Mouse (Mus musculus) cerebral cortex, adult 2 months (tissue): Measurements from ENCODE around the gene Zfp874a.

Experiments
- WGBS: fragments of 180-500 bp; shearing (Covaris S2); methylation state at CpG from one replicate; pipeline ENCODE4 v1.1.7; 2018; 5-methylcytosine and 5-hydroxymethylcytosine counted together

Zfp874a gene

GRCm38 (mm10) chr13:67451172-67452020, at the start of gene Zfp874a:
Gene Zfp874a, minus strand, starts transcription at chr13:67451624.
- WGBS: 2% methylated on average over 20 of the region's 20 CpGs

GRCm38 (mm10) chr13:67500908-67501307, 49.5 kb upstream of the Zfp874a start:
- 65% methylated on average over 1 of the region's 1 CpGs for WGBS

GRCm38 (mm10) chr13:67500084-67500719, 48.8 kb upstream of the Zfp874a start, which contains the start of gene Zfp58:
Gene Zfp58, minus strand, starts transcription at chr13:67500555.
- under 1% methylated on average over 22 of the region's 22 CpGs for WGBS

- WGBS: 98% methylated on average over 1 of the region's 1 CpGs
Measured at GRCm38 (mm10) chr13:67495631-67496030, 44.2 kb upstream of the Zfp874a start.

GRCm38 (mm10) chr13:67484424-67484811, 33.0 kb upstream of the Zfp874a start:
- WGBS: 20% methylated on average over 8 of the region's 8 CpGs

GRCm38 (mm10) chr13:67483625-67484423, 32.4 kb upstream of the Zfp874a start, which contains the start of gene Zfp874b:
Gene Zfp874b, minus strand, starts transcription at chr13:67484258.
- under 1% methylated on average over 20 of the region's 20 CpGs for WGBS

- 60% methylated on average over 4 of the region's 4 CpGs for WGBS
Measured at GRCm38 (mm10) chr13:67481528-67481927, 30.1 kb upstream of the Zfp874a start.

- WGBS: 90% methylated on average over 3 of the region's 3 CpGs
Measured at GRCm38 (mm10) chr13:67469274-67469673, 17.9 kb upstream of the Zfp874a start.

- 89% methylated on average over 3 of the region's 5 CpGs for WGBS
Measured at GRCm38 (mm10) chr13:67463506-67464185, 12.2 kb upstream of the Zfp874a start.

- 5% methylated on average over 3 of the region's 3 CpGs for WGBS
Measured at GRCm38 (mm10) chr13:67452021-67452309, 541 bp upstream of the Zfp874a start.

- whole genome bisulfite sequencing: 93% methylated on average over 1 of the region's 3 CpGs
Measured at GRCm38 (mm10) chr13:67437095-67437494, 14.3 kb downstream of the Zfp874a start.

- WGBS: 66% methylated on average over 3 of the region's 3 CpGs
Measured at GRCm38 (mm10) chr13:67428116-67428515, 23.3 kb downstream of the Zfp874a start.

- 87% methylated on average over 2 of the region's 2 CpGs for WGBS
Measured at GRCm38 (mm10) chr13:67422532-67422931, 28.9 kb downstream of the Zfp874a start.

GRCm38 (mm10) chr13:67421207-67421857, 30.1 kb downstream of the Zfp874a start, which contains the start of gene Zfp459:
Gene Zfp459, minus strand, starts transcription at chr13:67421418.
- 2% methylated on average over 22 of the region's 22 CpGs for WGBS

- WGBS: 36% methylated on average over 11 of the region's 11 CpGs
Measured at GRCm38 (mm10) chr13:67420558-67421206, 30.7 kb downstream of the Zfp874a start.

GRCm38 (mm10) chr13:67416811-67417210, 34.6 kb downstream of the Zfp874a start:
- 86% methylated on average over 3 of the region's 3 CpGs for WGBS

GRCm38 (mm10) chr13:67415759-67416158, 35.7 kb downstream of the Zfp874a start:
- WGBS: 86% methylated on average over 6 of the region's 6 CpGs

GRCm38 (mm10) chr13:67413634-67414033, 37.8 kb downstream of the Zfp874a start:
- 48% methylated on average over 3 of the region's 3 CpGs for WGBS

GRCm38 (mm10) chr13:67399183-67399903, 52.1 kb downstream of the Zfp874a start, which contains the start of gene Zfp429:
Gene Zfp429, minus strand, starts transcription at chr13:67399819.
- 5% methylated on average over 16 of the region's 16 CpGs for WGBS

- 58% methylated on average over 3 of the region's 3 CpGs for WGBS
Measured at GRCm38 (mm10) chr13:67376255-67376654, 75.2 kb downstream of the Zfp874a start.
